Mouse (Mus musculus) midbrain, embryonic 10.5 days (tissue): Measurements from ENCODE around the gene Dmrtc1b. TPM values are rescaled to one million over a fixed set of nuclear protein-coding genes. Genes with fewer than 3 reads are reported as not detected.
"Not testable (repeated sequence)": the region's sequence is repeated elsewhere in the genome, so short reads cannot be mapped to it uniquely, and the experiment has no call there.

Experiments used
- DNase-seq: peaks from one replicate; pipeline ENCODE4 v3.0.0-alpha.2; 2017; ENCODE audit warnings: low spot score
- H3K27ac ChIP-seq: fragments of 300-500 bp; sonication (generic); replicated peaks from 2 replicates; pipeline ENCODE4 v1.5.1; 2016; ENCODE audit warnings: mild to moderate bottlenecking
- H3K27me3 ChIP-seq: fragments of 300-500 bp; sonication (generic); 2 replicates; pipeline ENCODE4 v1.6.1; 2016; ENCODE audit warnings: low read depth, mild to moderate bottlenecking; ENCODE audit not compliant: poor library complexity, severe bottlenecking
- H3K36me3 ChIP-seq: fragments of 300-500 bp; sonication (generic); 2 replicates; pipeline ENCODE4 v1.6.1; 2016; ENCODE audit warnings: mild to moderate bottlenecking, moderate library complexity
- H3K4me1 ChIP-seq: fragments of 300-500 bp; sonication (generic); 2 replicates; pipeline ENCODE4 v1.6.1; 2016
- H3K4me3 ChIP-seq: fragments of 300-500 bp; sonication (generic); 2 replicates; pipeline ENCODE4 v1.5.1; 2016; ENCODE audit warnings: mild to moderate bottlenecking, moderate library complexity
- H3K9me3 ChIP-seq: fragments of 300-500 bp; sonication (generic); replicated peaks from 2 replicates; pipeline ENCODE4 v1.6.1; 2016; ENCODE audit warnings: mild to moderate bottlenecking
- WGBS: fragments of 180-500 bp; shearing (Covaris S2); methylation state at CpG from one replicate; pipeline ENCODE4 v1.1.7; 2016; 5-methylcytosine and 5-hydroxymethylcytosine counted together
- polyA plus RNA-seq: library from polyadenylated mRNA; unstranded; fragments of >200 nt; fragmentation: Nextera tagmentation; extraction: Ambion mirVana; gene quantifications from 2 replicates; pipeline ENCODE4 v1.2.1, GENCODE M21; 2016

Dmrtc1b gene
- not detected in 2 replicates for polyA plus RNA-seq

- H3K4me3 ChIP-seq, H3K4me1 ChIP-seq, H3K9me3 ChIP-seq, H3K27ac ChIP-seq, DNase-seq, H3K36me3 ChIP-seq: not testable (repeated sequence)
- peaks cover 54% of the 10 kb centered on the region for H3K27me3 ChIP-seq
- 85% methylated on average over 10 of the region's 10 CpGs for WGBS
These were observed at the start of gene Dmrtc1b, which contains the start of gene Gm9112 for GRCm38 (mm10) chrX:102707535-102707934. TSS of gene Dmrtc1b (plus strand) at chrX:102707865. TSS of gene Gm9112 (minus strand) at chrX:102707635.

- Histone ChIP-seq H3K27me3 (peaks cover 18% of the 10 kb centered on the region), H3K36me3 (no peaks in the 10 kb centered on the region), H3K4me3 (no peak overlapping the region), H3K9me3 (no peaks in the 10 kb centered on the region), H3K4me1 (no peaks in the 10 kb centered on the region), H3K27ac (no peak overlapping the region)
- 19% methylated on average over 3 of the region's 3 CpGs for WGBS
- DNase-seq = no peak
These were observed 47.0 kb upstream of the Dmrtc1b start for GRCm38 (mm10) chrX:102660712-102661111.

GRCm38 (mm10) chrX:102666641-102667040, 41.0 kb upstream of the Dmrtc1b start:
- Histone ChIP-seq H3K27me3 (peaks cover 42% of the 10 kb centered on the region), H3K4me1 (no peaks in the 10 kb centered on the region), H3K27ac (no peak overlapping the region), H3K9me3 (no peaks in the 10 kb centered on the region), H3K4me3 (no peak overlapping the region), H3K36me3 (no peaks in the 10 kb centered on the region)
- no peak for DNase-seq
- 85% methylated on average over 2 of the region's 2 CpGs for WGBS

- not testable (repeated sequence) for H3K4me1 ChIP-seq, H3K9me3 ChIP-seq, H3K4me3 ChIP-seq, DNase-seq, H3K27ac ChIP-seq, H3K36me3 ChIP-seq
- 47% methylated on average over 3 of the region's 3 CpGs for WGBS
- peaks cover 31% of the 10 kb centered on the region for H3K27me3 ChIP-seq
These were observed 23.0 kb upstream of the Dmrtc1b start for GRCm38 (mm10) chrX:102684706-102685105.

GRCm38 (mm10) chrX:102686872-102687271, 20.8 kb upstream of the Dmrtc1b start, which contains the start of gene Gm3880:
TSS of gene Gm3880 (minus strand) at chrX:102686972.
- not testable (repeated sequence) for DNase-seq, H3K9me3 ChIP-seq, H3K27ac ChIP-seq, H3K4me3 ChIP-seq, H3K4me1 ChIP-seq, H3K36me3 ChIP-seq
- WGBS = 91% methylated on average over 5 of the region's 5 CpGs
- H3K27me3 ChIP-seq = peaks cover 35% of the 10 kb centered on the region

- H3K27me3 ChIP-seq = peaks cover 49% of the 10 kb centered on the region
- not testable (repeated sequence) for H3K27ac ChIP-seq, H3K4me3 ChIP-seq, H3K9me3 ChIP-seq, H3K4me1 ChIP-seq, H3K36me3 ChIP-seq
- WGBS = 30% methylated on average over 4 of the region's 4 CpGs
- DNase-seq = peak; percentile 12
These were observed 18.4 kb upstream of the Dmrtc1b start for GRCm38 (mm10) chrX:102689252-102689651.

- WGBS = 79% methylated on average over 3 of the region's 3 CpGs
- not testable (repeated sequence) for H3K36me3 ChIP-seq, DNase-seq, H3K4me3 ChIP-seq, H3K27ac ChIP-seq, H3K9me3 ChIP-seq, H3K4me1 ChIP-seq
- H3K27me3 ChIP-seq = peaks cover 50% of the 10 kb centered on the region
These were observed 7.0 kb upstream of the Dmrtc1b start for GRCm38 (mm10) chrX:102700636-102701035.

GRCm38 (mm10) chrX:102724226-102724625, 16.6 kb downstream of the Dmrtc1b start:
- WGBS = 93% methylated on average over 6 of the region's 6 CpGs
- H3K4me1 ChIP-seq = not testable (repeated sequence)

More at GRCm38 (mm10) chrX:102724226-102724625, 16.6 kb downstream of the Dmrtc1b start:
- not testable (repeated sequence) for DNase-seq, H3K4me3 ChIP-seq, H3K27ac ChIP-seq, H3K36me3 ChIP-seq, H3K9me3 ChIP-seq
- peaks cover 25% of the 10 kb centered on the region for H3K27me3 ChIP-seq

Other genes starting within 250 kb of the Dmrtc1b start
- gene Hdac8, start 202.5 kb upstream of the Dmrtc1b start, polyA plus RNA-seq = 7.8 and 9.9 TPM in 2 replicates
- 5.2 and 7.0 TPM in 2 replicates for gene Phka1, start 63.6 kb upstream of the Dmrtc1b start, polyA plus RNA-seq
- not detected in 2 replicates for gene Gm3880, start 20.9 kb upstream of the Dmrtc1b start, polyA plus RNA-seq
- gene Gm9112, start 230 bp upstream of the Dmrtc1b start, polyA plus RNA-seq = not detected in 2 replicates
- not detected in 2 replicates for gene Dmrtc1c1, start 95.1 kb downstream of the Dmrtc1b start, polyA plus RNA-seq
- gene Dmrtc1c2, start 146.8 kb downstream of the Dmrtc1b start, polyA plus RNA-seq = not detected in 2 replicates
- not detected in 2 replicates for gene 1700031F05Rik, start 160.1 kb downstream of the Dmrtc1b start, polyA plus RNA-seq
- gene Dmrtc1a, start 200.8 kb downstream of the Dmrtc1b start, polyA plus RNA-seq = 0.12 and 0.55 TPM in 2 replicates
- gene 1700011M02Rik, start 201.0 kb downstream of the Dmrtc1b start, polyA plus RNA-seq = not detected in 2 replicates
- not detected in 2 replicates for gene 1700018G05Rik, start 220.5 kb downstream of the Dmrtc1b start, polyA plus RNA-seq